Mouse (Mus musculus) hindbrain, embryonic 10.5 days (tissue): ENCODE results near the gene Srebf2. TPM values are rescaled to one million over a fixed set of nuclear protein-coding genes. Genes with fewer than 3 reads are reported as not detected.
A peak's percentile ranks its signal among the peaks of the same experiment; 100 is the strongest.
"Not testable (repeated sequence)": the region's sequence is repeated elsewhere in the genome, so short reads cannot be mapped to it uniquely, and the experiment has no call there.

Experiments used
- DNase-seq: peaks from one replicate; pipeline ENCODE4 v3.0.0-alpha.2; 2017; ENCODE audit warnings: low spot score
- H3K27ac ChIP-seq: fragments of 300-500 bp; sonication (generic); 2 replicates; pipeline ENCODE4 v1.5.1; 2016; ENCODE audit warnings: mild to moderate bottlenecking, moderate library complexity
- H3K27me3 ChIP-seq: fragments of 300-500 bp; sonication (generic); 2 replicates; pipeline ENCODE4 v1.6.1; 2016; ENCODE audit warnings: mild to moderate bottlenecking; ENCODE audit not compliant: poor library complexity, insufficient read depth, severe bottlenecking
- H3K36me3 ChIP-seq: fragments of 300-500 bp; sonication (generic); 2 replicates; pipeline ENCODE4 v1.6.1; 2016; ENCODE audit warnings: mild to moderate bottlenecking, moderate library complexity
- H3K4me1 ChIP-seq: fragments of 300-500 bp; sonication (generic); replicated peaks from 2 replicates; pipeline ENCODE4 v1.6.1; 2016; ENCODE audit warnings: mild to moderate bottlenecking
- H3K4me3 ChIP-seq: fragments of 300-500 bp; sonication (generic); 2 replicates; pipeline ENCODE4 v1.5.1; 2016; ENCODE audit warnings: mild to moderate bottlenecking, moderate library complexity
- H3K9me3 ChIP-seq: fragments of 300-500 bp; sonication (generic); 2 replicates; pipeline ENCODE4 v1.6.1; 2016; ENCODE audit warnings: mild to moderate bottlenecking, moderate library complexity
- WGBS: fragments of 180-500 bp; shearing (Covaris S2); methylation state at CpG from one replicate; pipeline ENCODE4 v1.1.7; 2016; 5-methylcytosine and 5-hydroxymethylcytosine counted together
- polyA plus RNA-seq: library from polyadenylated mRNA; unstranded; fragments of >200 nt; fragmentation: Nextera tagmentation; extraction: Ambion mirVana; gene quantifications from 2 replicates; pipeline ENCODE4 v1.2.1, GENCODE M21; 2016

Gene Srebf2
- polyA plus RNA-seq, result 211 and 242 TPM in 2 replicates

DNA sequence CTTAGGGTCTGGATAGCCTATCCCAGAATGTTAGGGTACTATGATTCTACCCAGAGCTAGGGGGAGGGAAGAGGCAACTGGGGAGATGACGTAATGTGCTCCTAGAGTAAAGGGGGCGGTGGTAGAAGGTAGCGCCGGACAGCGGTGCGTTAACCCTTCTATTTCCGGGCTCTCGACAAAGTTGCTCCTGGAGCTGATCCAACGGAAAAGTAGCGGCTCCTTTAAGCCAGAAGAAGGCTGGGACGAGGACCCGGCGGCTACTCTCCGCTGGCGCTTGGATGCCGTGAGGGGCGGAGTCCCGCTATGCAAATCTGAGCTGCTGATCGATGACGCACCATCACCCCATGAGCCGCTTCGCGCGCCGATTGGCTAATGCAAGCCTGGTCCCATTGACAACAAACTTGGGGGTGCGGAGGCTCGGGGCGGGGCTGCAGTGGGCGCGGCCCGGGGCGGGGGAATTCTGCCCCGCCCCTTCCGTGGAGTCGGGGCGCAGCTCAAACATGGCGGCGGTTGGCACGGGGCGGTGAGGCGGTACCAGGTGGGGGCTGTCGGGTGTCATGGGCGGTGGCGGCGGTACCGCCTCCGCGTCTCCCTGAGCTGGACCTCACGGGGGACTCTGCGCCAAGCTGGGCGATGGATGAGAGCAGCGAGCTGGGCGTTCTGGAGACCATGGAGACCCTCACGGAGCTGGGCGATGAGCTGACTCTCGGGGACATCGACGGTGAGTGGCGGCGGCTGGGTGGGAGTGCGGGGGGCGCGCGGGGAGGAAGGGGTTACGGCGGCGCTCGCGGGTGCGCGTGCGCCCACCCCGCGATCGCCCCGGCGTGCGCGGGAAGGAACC lies at the start of gene Srebf2:
Gene Srebf2, plus strand, starts transcription at position 412 of the 841 bp plus-strand sequence.
- Histone ChIP-seq H3K36me3 (peaks cover 18% of the 10 kb centered on the region), H3K4me3 (peak within 1 kb of the TSS; percentile 95), H3K9me3 (no peaks in the 10 kb centered on the region), H3K4me1 (peaks cover 59% of the 10 kb centered on the region), H3K27ac (peak within 1 kb of the TSS; percentile 99), H3K27me3 (no peaks in the 10 kb centered on the region)
- WGBS, result under 1% methylated on average over 79 of the region's 79 CpGs
- DNase-seq, result peak; percentile 100

DNA sequence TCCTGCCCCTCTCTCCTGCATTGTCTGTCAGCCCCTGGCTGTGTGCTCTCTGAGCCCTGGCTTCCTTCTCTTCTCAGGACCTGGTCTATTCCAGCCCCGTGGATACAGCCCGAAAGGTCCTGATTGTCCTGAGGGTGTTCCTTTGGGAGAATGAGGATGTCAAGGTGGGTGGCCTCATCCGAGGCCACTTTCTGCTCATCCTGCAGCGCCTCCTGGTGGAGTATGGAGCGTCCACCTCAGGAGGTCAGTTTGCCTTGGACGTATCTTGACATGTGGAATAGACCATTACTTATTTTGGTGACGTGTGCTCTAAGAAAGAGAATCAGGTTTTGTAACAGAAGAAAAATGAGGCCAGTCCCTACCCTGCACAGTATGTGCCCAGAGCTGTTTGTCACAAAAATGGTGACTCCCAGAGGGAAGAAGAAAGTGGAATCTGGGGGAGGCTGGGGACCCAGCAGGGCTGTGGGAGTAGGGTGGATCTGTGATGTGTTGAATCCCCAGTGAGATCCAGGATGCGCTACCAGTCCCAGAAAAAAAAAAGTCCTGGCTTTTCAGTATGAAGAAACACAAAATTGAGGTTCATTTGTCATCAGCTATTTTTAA lies 39.9 kb upstream of the Srebf2 start:
- H3K4me1 ChIP-seq, result peaks cover 4% of the 10 kb centered on the region; the same call in 1 of the 2 replicates
- WGBS, result 22% methylated on average over 8 of the region's 8 CpGs

DNA sequence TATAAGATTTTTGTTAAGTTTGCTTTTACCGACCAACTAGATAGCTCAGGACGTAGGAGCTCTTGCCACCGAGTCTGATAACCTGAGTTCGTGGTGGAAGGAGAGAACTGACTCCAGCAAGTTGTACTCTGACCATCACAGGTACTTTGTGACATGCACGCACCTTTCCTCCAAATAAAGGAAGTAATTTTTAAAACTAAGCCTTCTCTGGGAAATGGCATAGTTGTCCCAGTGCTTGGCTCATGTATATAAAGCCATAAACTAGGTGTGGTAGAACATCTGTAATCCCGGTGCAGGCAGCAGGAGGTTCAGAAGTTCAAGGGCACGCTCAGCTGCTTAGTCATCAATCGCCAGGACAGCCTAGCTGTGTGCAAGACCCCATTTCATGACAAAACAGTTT lies 26.4 kb upstream of the Srebf2 start:
- H3K27me3 ChIP-seq, result no peaks in the 10 kb centered on the region
- H3K4me1 ChIP-seq, result no peaks in the 10 kb centered on the region
- no peaks in the 10 kb centered on the region for H3K9me3 ChIP-seq
- no peak overlapping the region for H3K4me3 ChIP-seq
- WGBS, result 91% methylated on average over 8 of the region's 8 CpGs
- H3K27ac ChIP-seq, result no peak overlapping the region
- no peak for DNase-seq
- no peaks in the 10 kb centered on the region for H3K36me3 ChIP-seq

More for the DNA sequence above, 39.9 kb upstream of the Srebf2 start:
- DNase-seq, result peak; percentile 68
- Histone ChIP-seq H3K27ac (no peak overlapping the region), H3K27me3 (no peaks in the 10 kb centered on the region), H3K9me3 (no peaks in the 10 kb centered on the region), H3K36me3 (no peaks in the 10 kb centered on the region), H3K4me3 (no peak overlapping the region)

DNA sequence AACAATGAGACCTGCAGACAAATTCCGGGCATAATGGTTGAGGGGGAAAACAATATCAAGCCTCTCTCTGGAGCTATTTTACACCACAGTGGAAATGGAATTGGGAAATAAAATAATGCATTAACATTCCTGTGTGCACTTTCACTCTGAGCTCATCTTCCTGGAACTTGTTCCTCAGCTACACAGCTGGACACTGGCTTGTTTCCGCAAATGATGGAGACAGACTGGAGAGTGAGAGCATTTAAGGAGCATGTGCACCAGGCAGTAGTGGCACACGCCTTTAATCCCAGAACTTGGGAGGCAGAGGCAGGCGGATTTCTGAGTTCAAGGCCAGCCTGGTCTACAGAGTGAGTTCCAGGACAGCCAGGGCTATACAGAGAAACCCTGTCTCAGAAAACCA lies 20.3 kb upstream of the Srebf2 start:
- H3K36me3 ChIP-seq, result peaks cover 19% of the 10 kb centered on the region
- H3K4me1 ChIP-seq, result peaks cover 21% of the 10 kb centered on the region
- 0 out of 2 replicates have a peak overlapping the region, but pooled peaks have one; percentile 91 for H3K27ac ChIP-seq
- not testable (repeated sequence) for DNase-seq, H3K4me3 ChIP-seq, H3K9me3 ChIP-seq, H3K27me3 ChIP-seq
- WGBS, result 85% methylated on average over 4 of the region's 4 CpGs

DNA sequence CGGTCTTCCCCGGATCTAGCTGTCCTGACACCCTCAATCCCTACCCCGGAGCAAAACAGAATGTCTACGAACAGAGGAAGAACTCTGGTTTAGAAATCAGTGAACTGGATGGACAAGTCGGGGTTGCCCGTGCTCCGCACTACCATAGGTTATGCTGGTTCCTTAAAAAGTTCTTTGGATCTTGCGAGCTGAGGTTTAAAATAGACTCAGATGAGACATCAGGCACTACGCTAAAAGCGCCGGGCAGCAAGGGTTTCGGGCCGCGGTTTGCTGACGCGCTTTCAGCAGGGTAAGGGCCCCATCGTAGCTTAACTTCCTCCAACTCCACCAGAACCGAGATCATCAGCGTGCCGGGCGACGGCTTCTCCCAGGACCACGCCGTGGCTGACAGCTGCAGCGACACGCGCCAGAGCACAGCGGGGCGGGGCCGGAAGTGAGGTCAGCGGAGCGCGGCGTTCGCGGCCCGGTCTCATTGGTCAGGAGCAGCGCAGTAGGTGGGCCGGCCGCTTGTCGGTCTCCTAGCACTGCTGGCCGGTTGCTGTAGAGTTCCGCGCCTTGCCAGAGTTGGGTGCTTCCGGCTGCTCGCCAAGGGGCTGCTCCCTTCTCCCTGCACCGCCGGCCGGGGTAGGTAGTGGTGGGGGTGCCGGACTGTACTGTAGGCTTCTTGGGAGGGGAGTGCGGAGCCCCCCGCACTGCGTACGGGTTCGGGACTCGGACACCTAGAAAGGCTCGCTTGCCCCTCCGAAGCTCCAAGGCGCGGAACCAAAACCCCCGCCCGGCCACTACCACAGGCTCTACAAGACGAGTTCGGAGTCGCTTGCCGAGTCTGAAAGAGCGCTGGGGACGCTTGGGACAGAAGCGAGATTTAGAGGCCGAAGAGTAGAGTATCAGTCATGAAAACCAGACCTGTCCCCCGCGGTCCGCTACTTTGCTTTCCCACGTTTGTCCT lies 19.3 kb upstream of the Srebf2 start, which contains the start of gene Ccdc134:
Gene Ccdc134, plus strand, starts transcription at position 497 of the 949 bp plus-strand sequence.
- Histone ChIP-seq H3K4me1 (peaks cover 21% of the 10 kb centered on the region), H3K9me3 (no peaks in the 10 kb centered on the region), H3K36me3 (peaks cover 27% of the 10 kb centered on the region), H3K27me3 (peaks cover 6% of the 10 kb centered on the region; the same call in 1 of the 2 replicates), H3K4me3 (peak within 1 kb of the TSS; percentile 76), H3K27ac (peak within 1 kb of the TSS; percentile 91)
- WGBS, result 1% methylated on average over 74 of the region's 74 CpGs
- peak; percentile 97 for DNase-seq

DNA sequence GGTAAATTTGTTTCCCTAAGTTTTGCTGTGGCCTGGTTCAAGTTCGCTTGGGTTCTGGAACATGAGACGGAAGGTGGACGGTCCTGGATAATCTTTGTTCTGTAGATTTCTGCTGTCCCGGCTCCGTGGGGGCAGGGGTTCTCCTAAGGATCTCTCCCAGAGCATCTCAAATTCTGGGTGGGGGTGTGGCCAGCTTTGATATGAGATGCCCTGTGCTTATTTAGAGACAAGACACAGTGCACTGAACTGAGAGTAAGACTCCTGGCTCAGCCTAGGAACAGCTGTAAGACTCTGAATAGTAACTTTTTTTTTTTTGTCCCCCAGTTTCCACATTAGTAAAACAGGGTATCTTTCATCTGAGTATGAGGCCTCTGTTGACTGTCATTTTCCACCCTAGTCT lies 18.6 kb upstream of the Srebf2 start:
- 4% methylated on average over 5 of the region's 5 CpGs for WGBS

DNA sequence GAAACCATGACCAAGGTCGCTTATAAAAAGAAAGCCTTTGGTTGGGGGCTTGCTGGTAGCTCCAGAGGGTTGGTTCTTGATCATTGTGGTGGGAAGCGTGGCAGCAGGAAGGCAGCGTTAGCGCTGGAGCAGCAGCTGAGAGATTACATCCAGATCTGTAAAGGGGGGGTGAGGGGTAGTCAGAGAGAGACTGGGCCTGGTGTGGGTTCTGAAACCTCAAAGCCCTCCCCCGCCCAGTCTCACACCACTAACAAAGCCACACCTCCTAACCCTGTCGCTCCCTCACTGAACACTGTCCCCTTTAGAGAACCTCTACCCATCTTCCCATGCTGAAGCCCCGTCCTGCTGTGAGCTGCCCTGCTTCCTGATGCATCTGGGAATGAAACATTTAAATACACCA lies 16.4 kb upstream of the Srebf2 start:
- Histone ChIP-seq H3K4me3 (no peak overlapping the region), H3K9me3 (no peaks in the 10 kb centered on the region), H3K27ac (no peak overlapping the region), H3K36me3 (peaks cover 38% of the 10 kb centered on the region), H3K4me1 (peaks cover 21% of the 10 kb centered on the region), H3K27me3 (peaks cover 6% of the 10 kb centered on the region; the same call in 1 of the 2 replicates)
- no peak for DNase-seq
- 63% methylated on average over 7 of the region's 7 CpGs for WGBS

More for the DNA sequence above, 18.6 kb upstream of the Srebf2 start:
- no peaks in the 10 kb centered on the region for H3K9me3 ChIP-seq
- H3K4me1 ChIP-seq, result peaks cover 21% of the 10 kb centered on the region
- H3K36me3 ChIP-seq, result peaks cover 31% of the 10 kb centered on the region
- peak overlapping the region; percentile 91 for H3K27ac ChIP-seq
- no peak for DNase-seq
- peaks cover 6% of the 10 kb centered on the region; the same call in 1 of the 2 replicates for H3K27me3 ChIP-seq
- H3K4me3 ChIP-seq, result peak overlapping the region; percentile 76

DNA sequence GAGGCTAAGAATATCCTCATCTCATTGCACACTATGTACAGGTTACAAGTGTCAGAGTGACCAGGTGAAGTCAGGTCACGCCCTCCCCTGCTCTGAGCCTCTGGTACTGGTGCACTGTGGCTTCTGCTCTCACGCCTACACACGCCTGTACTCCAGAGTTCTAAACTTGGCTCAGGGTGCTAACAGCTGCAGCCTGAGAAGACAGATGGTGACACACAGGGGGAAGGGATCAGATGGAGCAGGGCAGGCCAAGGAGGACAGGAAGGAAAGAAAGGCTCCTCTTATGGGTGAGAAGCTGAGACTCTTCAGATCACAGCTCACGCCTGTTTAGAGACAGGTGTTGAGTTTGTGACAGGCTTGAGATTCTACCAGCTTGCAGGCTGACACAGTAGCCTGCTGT lies 11.6 kb upstream of the Srebf2 start:
- no peaks in the 10 kb centered on the region for H3K27me3 ChIP-seq
- 93% methylated on average over 4 of the region's 4 CpGs for WGBS
- H3K27ac ChIP-seq, result no peak overlapping the region
- no peak for DNase-seq
- no peak overlapping the region for H3K4me3 ChIP-seq
- no peaks in the 10 kb centered on the region for H3K9me3 ChIP-seq
- H3K4me1 ChIP-seq, result no peaks in the 10 kb centered on the region
- H3K36me3 ChIP-seq, result peaks cover 40% of the 10 kb centered on the region

DNA sequence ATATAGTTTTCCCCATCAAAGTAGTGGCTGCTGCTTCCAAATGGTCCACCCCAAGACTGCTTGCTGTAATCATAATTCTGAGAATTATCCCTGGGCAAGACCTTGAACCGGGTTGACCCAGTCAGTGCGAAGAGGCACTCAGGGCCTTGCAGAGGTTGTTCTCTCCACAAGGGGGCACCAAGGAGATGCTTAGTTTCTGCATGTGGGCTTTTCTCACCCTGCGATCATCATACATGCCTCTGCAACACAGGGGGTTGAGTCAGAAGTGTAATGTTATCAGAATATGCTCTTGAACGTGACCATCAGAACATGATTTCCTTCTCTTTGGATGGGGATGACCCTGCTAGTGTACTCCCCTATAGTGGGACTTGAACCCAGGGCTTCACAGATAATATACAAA lies 8.4 kb upstream of the Srebf2 start:
- Histone ChIP-seq H3K36me3 (peaks cover 26% of the 10 kb centered on the region), H3K27me3 (no peaks in the 10 kb centered on the region), H3K4me1 (peaks cover under 1% of the 10 kb centered on the region; the same call in 1 of the 2 replicates), H3K9me3 (no peaks in the 10 kb centered on the region), H3K4me3 (no peak overlapping the region), H3K27ac (no peak overlapping the region)
- 62% methylated on average over 4 of the region's 4 CpGs for WGBS
- peak; percentile 59 for DNase-seq

DNA sequence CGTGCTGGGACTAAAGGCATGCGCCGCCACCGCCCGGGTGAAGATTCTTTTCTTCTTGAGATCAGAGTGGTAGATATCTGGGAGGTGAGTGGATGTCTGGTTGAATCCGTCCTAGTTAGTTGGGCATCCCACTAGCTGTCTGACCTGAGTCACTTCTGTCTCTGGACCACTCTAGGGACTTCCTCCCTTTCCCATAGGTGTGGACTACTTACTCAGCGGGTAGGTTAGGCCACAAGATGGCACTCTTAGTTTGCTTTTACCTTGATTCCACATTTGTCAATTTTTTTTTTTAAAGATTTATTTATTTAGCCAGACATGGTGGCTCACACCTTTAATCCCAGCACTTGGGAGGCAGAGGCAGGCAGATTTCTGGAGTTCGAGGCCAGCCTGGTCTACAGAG lies 7.8 kb upstream of the Srebf2 start:
- Histone ChIP-seq H3K4me1 (peaks cover 7% of the 10 kb centered on the region), H3K27ac (no peak overlapping the region), H3K4me3 (no peak overlapping the region), H3K27me3 (no peaks in the 10 kb centered on the region), H3K9me3 (no peaks in the 10 kb centered on the region), H3K36me3 (peaks cover 24% of the 10 kb centered on the region)
- WGBS, result 94% methylated on average over 8 of the region's 8 CpGs
- no peak for DNase-seq

DNA sequence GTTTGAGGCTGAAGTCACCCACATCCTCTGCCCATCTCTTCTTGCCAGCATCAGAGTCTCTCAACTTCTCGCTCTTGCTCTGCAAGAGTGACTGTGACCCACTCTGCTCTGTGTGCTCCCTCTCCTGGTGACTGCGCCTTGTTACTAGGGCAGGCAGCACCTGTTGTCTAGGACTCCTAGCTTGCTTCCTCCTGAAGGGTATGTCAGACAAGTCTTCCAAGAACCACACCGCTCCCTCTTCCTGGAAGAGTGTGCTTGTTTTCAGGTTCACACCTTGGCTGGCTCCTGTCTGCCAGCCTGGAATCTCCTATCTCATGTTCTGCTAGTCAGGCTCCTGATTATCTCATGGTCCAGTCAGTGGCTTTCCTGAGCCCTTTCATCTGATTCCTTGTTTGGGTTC lies 6.6 kb upstream of the Srebf2 start:
- 95% methylated on average over 3 of the region's 3 CpGs for WGBS
- no peaks in the 10 kb centered on the region for H3K9me3 ChIP-seq
- peaks cover 22% of the 10 kb centered on the region for H3K36me3 ChIP-seq

DNA sequence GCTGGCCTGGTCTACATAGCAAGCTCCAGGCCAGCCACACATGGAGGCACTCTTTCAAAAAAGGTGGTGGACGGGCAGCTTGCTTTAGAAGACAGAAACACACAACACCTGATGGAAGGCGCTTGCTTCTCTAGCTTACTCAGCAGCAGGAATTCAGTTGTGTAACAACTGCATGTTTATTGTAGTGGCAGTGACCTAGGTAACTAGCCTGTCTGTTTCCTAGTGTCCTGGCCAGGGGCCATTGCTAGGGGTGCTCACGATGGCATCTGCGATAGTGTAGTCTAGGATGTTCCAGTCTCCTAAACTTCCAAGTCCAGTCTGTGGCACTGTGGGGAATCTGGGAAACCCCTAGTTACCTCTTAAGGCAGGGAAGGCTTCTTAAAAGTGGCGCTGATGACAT lies 2.8 kb upstream of the Srebf2 start:
- peak overlapping the region; percentile 99 for H3K27ac ChIP-seq
- no peaks in the 10 kb centered on the region for H3K9me3 ChIP-seq
- H3K36me3 ChIP-seq, result peaks cover 20% of the 10 kb centered on the region
- H3K4me3 ChIP-seq, result no peak overlapping the region
- 89% methylated on average over 5 of the region's 5 CpGs for WGBS
- H3K4me1 ChIP-seq, result peaks cover 49% of the 10 kb centered on the region
- H3K27me3 ChIP-seq, result no peaks in the 10 kb centered on the region
- no peak for DNase-seq

More for the DNA sequence above, 6.6 kb upstream of the Srebf2 start:
- H3K4me3 ChIP-seq, result no peak overlapping the region
- DNase-seq, result no peak
- H3K27ac ChIP-seq, result peak overlapping the region; percentile 56
- H3K4me1 ChIP-seq, result peaks cover 19% of the 10 kb centered on the region
- H3K27me3 ChIP-seq, result no peaks in the 10 kb centered on the region
